Mouse (Mus musculus) left cerebral cortex, adult 8-10 months (tissue): Measurements from ENCODE around the gene Irgq. TPM values are rescaled to one million over a fixed set of nuclear protein-coding genes. Genes with fewer than 3 reads are reported as not detected.
A peak's percentile ranks its signal among the peaks of the same experiment; 100 is the strongest.
"Not testable (repeated sequence)": the region's sequence is repeated elsewhere in the genome, so short reads cannot be mapped to it uniquely, and the experiment has no call there.

ENCODE experiments used
- DNase-seq, 2 experiments: peaks; one replicate each; pipeline ENCODE4 v3.0.0; 2022; ENCODE audit warnings: low spot score in 2 of 2
- total RNA-seq, 4 experiments: library from RNA; stranded (reverse); gene quantifications; 2 replicates each; pipeline ENCODE4 v1.2.4; 2022

Gene Irgq
- total RNA-seq, 4 experiments from 2014 or later: 62.6 to 68.9 (median 66.6) TPM

DNA sequence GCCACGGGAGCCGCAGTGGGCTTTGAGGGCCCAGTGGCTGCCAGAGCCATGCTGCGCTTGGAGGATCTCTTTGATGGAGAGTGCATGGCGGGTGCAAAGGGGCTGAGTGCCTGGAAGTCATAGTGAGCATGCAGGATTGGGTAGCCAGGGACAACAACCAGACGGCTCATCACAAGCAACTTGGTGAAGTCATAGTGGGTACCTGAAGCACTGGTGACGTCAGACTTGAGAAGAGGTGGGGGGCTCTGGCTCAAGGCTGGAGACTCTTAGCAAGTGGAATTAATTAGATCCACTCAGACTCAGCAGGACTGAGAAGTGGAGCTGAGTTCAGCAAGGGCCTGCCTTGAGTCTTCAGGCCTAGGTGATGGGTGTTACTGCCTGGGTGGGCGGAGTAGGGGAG lies 18.1 kb upstream of the Irgq start, which contains the start of gene AC161166.1:
TSS of gene AC161166.1 (minus strand) at position 101 of the 400 bp plus-strand sequence.
- DNase-seq: no peak

DNA sequence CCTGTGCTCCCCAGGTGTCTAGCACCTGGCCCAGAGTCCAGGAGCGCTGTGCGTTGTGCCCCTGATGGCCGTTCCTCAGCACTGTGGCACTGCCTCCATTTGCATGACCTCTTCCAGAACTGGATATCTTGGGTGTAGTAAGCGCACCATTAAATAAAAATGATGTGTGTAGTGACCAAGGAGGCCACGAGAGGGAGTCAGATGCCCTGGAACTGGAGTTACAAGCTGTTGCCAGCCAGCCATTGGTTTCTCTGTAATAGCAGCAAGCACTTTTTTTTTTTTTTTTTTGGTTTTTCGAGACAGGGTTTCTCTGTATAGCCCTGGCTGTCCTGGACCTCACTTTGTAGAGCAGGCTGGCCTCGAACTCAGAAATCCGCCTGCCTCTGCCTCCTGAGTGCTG lies 14.2 kb upstream of the Irgq start:
- DNase-seq: not testable (repeated sequence)

DNA sequence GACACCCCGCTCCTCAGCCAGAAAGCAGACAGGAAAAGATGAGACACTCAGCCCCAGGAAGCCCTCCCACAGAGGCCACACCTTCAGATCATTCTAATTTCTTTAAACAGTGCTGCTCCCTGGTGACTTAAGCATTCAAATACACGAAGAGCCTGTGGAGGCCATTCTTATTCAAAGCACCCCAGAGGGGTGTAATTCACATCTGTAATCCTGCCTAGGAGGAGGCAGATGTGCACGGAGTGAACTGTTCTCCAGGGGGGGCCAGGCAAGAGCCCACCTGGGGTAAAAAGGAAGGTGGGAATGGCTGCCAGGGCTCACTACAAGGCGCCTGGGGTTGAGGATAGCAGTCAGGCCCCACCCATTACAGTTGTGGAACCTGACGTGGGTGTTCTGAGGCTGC lies 13.4 kb upstream of the Irgq start:
- no peak for DNase-seq

DNA sequence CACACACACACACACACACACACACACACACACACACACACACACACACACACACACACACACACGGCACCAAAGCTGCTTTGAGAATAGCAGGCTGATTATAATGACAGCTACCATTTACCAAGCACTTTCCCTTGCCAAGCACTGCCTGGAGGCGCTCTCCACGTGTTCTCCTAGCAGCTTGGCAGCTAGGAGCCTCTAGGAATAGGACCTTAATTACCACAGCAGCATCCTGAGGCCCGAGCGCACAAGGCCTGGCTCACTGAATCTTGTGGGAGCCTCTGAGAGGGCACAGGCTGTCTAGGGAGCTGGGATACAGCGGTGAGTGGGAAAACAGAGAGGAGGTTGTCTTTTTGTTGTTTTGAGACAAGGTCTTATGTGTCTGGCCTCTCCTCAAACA lies 12.8 kb upstream of the Irgq start:
- DNase-seq: peak in 1 of 2 experiments; percentile 79

DNA sequence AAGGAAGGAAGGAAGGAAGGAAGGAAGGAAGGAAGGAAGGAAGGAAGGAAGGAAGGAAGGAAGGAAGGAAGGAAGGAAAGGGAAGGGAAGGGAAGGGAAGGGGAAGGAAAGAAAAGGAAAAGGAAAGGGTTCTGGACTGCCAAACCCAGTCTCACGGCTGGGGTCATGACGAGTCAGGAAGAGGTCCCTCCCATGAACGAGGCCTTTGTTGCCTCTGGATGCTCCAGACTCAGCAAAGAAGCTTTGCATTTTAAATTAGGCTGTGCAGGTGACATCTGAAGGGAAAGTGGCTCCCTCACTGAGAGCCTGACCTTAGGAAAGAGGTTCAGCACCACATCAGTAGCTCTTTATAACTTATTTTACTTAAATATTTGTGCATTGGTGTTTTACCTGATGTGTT lies 11.4 kb upstream of the Irgq start:
- DNase-seq: no peak

DNA sequence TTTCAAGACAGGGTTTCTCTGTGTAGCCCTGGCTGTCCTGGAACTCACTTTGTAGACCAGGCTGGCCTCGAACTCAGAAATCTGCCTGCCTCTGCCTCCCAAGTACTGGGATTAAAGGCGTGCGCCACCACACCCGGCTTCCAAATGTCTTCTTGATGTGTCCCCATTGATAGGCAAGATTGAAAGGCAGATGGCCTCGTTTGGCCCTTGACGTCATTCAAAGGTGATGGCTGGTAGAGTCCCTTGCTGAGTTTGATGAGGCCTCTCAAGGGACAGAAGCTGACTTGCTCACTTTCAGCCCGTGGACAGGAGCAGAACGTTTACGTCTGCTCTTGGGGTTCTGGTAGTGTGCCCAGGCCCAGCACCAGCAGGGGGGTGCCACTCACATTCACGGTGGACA lies 10.4 kb upstream of the Irgq start:
- DNase-seq: not testable (repeated sequence)

DNA sequence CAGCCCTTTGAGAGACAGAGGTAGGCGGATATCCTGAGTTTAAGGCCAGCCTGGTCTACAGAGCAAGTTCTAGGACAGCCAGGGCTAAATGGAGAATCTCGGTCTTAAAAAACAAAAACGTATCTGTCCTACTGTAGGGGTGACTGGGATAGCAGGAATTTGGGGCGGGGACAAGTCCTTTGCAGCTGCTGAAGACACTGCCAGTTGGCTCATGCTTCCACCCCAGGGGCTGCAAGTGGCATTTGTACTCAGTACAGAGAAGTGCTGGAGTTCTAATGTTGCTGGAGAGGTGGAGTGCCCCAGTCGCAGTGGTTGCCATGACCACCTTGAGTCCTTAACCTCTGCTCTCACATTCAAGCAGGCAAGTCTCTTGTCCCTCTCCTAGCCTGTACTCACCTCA lies 7.7 kb upstream of the Irgq start:
- no peak for DNase-seq

DNA sequence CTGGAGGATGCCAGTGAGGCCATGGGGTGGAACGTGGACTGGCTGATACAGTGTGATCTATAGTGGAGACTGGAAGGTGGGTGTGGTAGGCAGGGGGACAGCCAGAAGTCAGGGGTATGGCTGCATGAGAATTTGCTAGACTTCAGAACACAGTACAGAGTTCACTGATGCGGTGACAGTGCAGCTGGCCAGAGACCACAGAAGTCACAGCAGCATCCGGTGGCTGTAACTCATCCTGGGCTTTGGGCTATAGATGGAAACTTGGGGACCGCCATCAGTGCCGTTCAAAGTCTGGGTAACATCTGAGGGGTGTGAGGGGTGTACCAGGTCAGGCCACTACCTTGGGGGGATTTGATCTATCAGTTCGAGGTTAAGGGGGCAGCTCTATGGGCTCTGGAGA lies 6.8 kb upstream of the Irgq start:
- no peak for DNase-seq

DNA sequence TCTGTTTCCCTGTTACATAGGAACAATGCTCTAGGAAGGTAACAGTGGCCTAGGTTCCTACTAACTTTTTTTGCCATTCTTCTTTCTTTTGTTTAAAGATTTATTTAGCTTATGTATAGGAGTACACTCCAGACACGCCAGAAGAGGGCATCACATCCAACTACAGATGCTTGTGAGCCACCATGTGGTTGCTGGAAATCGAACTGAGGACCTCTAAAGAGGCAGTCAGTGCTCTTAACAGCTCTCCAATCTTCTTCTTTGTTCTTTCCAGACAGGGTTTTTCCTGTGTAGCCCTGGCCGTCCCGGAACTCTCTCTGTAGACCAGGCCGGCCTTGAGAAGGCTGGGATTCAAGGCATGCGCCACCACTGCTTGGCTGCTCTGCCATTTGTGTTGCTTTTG lies 5.5 kb upstream of the Irgq start:
- no peak for DNase-seq

DNA sequence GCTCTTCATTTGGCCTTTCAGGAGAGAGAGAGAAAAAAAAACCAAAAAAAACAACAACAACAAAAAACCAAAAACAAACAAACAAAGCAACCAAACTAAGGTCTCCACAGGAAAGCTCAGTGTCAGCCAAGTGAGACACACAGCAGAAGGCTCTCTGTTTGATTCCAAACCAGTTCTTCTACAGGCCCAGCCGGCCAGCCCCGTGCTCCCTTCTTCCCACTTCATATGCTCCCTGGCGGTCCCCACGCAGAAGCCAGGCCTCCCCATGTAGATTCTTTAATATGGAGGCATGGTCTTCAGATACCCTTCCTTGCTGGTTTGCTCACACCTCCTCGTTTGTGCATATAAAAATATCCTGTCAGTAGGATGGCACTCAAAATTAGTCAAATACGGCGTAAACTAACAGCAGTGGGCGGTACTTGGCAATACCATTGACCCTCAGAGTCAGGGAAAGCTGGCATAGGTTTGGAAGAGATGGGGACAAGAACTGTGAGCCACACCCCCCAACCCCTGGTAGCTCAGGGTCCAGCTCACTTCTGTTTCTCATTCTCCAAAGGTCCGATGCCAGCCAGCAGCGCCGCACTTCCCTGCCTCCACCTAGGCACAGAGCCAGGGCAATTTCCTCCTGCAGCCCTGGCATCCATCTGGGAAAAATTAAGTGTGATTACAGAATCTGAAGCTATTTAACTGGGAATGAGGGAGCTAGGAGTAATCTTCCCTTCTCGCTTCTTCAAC lies 4.6 kb upstream of the Irgq start:
- DNase-seq: no peak

DNA sequence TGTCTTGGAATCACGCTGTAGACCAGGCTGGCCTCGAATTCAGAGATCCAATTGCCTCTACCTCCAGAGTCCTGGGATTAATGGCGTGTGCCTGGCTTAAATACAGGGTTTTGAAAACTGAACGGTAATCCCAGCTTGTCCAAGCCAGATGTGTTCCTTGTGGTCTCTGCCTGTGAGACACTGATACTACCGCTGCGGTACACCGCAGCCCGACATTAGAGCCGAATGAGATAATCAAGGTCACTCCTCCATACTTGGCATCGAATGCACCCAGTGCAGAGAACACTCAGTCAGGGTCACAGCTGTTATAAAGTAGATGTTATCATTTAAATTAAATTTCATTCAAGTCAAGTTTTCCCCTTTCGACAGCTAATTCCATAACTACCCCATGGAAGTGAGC lies 1.6 kb upstream of the Irgq start:
- no peak for DNase-seq

DNA sequence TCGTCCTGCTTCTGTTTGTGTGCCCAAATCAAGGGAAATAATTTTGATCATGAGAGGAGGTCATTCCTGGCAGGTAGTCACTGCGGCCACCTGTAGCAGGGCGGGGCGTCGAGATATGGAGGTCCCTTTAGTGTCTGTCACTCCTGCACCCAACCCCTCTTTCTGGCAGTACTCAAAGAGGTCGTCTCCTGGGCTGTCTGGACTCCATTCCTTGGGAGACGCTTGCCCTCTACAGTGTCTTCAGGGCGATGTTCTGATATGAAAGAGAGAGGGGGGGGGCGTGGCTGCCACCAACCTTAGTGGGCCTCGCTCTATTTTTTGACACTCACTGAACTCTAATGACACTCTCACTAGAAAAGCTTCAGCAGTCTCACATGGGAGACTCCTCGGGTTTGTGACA lies 909 bp upstream of the Irgq start:
- DNase-seq: no peak

DNA sequence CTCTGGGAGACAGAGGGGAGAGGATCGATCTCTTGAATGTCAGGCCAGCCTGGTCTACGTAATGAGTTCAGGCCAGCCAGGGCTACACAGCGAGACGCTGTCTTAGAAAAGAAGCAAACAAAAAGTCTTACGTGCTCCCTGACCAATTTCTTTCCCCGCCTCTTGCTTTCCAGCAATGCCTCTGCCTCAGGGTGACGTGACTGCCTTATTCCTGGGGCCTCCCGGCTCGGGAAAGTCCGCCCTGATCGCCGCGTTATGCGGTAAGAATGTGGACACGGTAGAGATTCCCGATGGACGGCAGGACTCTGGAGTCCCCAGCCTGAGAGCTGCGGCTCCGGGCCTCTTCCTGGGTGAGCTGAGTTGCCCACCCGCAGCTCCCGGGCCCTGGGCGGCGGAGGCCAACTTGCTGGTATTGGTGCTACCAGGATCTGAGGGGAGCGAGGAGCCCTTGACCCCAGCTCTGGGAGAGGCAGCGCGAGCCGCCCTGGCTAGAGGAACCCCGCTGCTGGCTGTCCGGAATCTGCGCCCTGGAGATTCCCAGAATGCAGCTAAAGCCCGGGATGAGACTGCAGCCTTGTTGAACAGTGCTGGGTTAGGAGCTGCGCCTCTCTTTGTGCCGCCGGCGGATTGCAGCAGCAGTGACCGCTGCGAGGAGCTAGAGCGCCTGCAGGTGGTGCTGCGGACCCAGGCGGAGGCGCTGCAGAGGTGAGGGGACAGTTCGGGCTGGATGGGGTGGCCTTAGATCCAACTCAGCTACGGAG lies 902 bp downstream of the Irgq start:
- DNase-seq: peak; percentile 51 to 62

DNA sequence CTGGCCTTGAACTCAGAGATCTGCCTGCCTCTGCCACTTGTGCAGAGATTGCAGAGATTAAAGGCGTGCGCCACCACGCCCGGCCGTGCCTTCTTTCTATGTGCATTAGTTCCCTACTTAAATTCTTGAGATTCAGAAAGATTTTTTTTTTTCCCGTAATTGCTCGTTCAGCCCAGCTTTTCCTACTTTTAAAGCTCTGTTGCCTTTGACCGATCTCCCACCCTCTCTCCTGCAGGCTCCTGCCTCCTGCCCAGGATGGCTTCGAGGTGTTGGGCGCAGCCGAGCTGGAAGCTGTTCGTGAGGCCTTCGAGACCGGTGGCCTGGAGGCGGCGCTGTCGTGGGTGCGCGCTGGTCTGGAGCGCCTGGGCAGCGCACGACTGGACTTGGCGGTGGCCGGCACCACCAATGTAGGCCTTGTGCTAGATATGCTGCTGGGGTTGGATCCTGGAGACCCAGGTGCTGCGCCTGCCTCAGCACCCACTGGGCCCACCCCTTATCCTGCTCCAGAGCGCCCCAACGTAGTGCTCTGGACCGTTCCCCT lies 2.6 kb downstream of the Irgq start:
- no peak for DNase-seq

DNA sequence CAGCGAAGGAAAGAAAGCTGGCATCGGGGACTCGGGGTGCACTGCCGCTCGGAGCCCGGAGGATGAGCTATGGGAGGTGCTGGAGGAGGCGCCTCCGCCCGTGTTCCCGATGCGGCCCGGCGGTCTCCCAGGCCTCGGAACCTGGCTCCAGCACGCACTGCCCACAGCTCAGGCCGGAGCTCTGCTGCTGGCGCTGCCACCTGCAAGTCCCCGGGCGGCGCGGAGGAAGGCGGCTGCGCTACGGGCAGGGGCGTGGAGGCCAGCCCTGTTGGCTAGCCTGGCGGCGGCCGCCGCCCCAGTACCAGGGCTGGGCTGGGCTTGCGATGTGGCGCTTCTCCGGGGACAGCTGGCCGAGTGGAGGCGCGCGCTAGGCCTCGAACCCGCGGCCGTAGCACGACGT lies 3.3 kb downstream of the Irgq start:
- no peak for DNase-seq

DNA sequence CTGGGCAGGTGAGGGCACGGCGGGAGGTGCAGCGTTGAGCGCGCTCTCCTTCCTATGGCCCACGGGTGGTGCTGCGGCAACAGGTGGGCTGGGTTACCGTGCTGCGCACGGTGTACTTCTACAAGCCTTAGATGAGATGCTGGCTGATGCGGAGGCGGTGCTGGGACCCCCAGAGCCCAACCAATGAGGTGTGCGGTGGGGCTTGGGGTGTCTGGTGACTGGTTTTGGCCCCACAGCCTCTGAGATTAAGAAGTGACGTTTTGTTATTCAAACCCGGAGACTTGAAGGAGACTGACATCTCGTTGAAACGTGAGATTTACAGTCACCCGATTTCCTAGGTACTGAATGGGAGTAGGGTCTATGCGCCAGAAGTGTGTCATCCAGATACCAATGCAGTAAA lies 3.8 kb downstream of the Irgq start:
- DNase-seq: no peak

DNA sequence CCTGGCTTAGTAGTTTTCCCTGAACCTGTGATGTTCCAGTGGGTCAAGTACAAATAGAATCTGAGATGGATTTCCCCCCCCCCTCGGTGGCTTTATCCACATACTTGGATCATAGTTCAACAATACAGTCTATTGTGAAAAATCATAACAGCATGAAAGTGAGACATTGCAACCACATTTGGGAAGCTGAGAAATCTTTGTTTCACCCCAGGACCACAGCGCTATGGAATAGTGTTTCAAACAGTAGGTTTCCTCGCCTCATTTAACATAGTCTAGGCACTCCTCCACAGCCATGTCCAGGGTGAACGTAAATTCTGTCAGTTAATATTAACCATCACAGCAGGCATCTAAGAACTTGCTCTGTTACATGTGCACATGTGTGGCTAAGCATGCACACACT lies 6.6 kb downstream of the Irgq start:
- DNase-seq: no peak

DNA sequence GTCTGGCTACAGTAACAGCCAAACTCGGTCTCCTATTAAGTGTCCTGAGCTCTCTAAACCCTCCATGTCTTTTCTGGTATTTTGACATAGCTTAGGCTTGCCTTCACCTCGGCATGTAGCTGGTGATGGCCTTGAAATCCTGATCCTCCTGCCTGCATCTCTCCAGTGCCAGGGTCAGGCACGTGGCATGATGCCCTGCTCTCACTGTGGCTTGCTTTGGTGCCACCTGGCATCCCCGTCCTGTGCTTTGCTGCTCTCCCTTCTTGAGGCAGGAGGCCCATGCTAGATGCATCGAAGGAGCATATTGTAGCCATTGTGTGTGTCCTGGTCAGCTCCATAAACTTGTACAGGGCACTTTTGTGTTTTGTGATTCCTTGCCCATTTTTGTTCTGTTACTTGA lies 7.1 kb downstream of the Irgq start:
- no peak for DNase-seq

DNA sequence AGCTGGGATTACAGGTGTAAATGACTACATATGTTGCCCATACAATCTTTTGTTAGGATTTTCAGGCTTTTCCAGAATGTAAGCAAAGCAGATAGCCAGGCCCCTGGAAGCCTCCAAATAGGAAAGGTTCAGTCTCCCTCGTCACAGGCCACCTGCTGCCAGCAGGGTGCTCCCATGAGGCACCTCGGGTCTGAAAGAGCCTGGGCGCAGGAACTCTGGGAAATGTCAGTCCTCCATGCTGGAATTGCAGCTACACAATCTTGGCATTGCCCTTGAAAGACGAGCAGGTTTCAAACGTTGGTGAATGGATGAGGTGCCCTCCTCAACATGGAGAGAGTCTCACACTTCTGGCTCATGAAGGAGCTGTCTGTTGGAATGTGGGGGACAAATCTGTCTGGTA lies 7.7 kb downstream of the Irgq start:
- no peak for DNase-seq

DNA sequence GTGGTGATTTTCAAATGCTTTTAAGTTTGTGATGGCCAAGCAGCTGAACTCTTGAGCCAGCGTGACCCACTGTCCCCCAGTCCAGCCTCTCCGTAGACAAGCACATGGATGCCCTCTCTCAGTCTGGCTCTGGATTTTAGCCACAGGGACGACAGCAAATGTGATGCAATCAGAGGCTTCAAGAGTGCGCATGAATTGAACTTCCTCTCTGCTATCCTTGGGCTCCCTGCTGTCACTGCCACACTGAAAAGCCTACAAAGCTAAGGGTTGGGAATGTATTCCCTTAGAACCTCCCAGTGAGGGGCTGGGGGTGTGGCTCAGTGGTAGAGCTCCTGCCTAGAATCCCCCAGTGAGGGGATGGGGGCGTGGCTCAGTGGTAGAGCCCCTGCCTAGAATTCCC lies 8.2 kb downstream of the Irgq start:
- no peak for DNase-seq

DNA sequence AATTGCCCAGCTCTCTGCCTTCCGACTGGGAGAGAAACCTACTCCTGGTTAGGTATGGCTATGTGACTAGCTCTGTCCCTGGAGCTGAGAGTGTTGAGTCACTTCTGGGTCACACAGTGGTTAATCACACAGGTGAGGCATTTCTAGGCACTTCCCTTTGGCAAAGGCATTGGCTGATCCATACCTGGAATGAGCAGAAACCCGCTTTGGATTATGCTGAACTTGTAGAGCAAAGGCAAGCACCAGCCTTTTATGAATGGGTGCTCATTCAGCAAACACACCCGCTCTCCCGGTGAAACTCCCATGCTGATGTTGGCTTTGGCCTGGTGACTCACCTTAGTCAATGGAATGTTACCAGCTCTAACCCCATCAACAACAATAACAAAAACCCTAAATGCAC lies 9.2 kb downstream of the Irgq start:
- DNase-seq: no peak

DNA sequence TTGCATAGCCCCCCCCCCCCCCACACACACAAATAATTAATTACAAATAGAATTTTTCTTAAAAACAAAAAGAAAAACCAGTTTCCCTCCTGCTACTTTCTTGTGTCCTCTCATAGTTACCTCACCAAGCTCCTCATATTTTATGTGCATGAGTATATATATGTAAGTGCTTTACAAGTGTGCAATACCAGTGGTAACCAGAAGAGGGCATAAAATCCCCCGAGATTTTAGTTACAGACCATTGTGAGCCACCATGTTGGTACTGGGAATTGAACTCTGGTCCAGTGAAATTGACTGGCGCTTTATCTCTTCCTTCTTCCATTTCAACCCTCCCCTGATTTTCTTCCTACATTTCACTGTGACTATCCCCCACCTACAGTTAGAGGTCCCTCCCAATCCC lies 14.0 kb downstream of the Irgq start:
- DNase-seq: no peak

DNA sequence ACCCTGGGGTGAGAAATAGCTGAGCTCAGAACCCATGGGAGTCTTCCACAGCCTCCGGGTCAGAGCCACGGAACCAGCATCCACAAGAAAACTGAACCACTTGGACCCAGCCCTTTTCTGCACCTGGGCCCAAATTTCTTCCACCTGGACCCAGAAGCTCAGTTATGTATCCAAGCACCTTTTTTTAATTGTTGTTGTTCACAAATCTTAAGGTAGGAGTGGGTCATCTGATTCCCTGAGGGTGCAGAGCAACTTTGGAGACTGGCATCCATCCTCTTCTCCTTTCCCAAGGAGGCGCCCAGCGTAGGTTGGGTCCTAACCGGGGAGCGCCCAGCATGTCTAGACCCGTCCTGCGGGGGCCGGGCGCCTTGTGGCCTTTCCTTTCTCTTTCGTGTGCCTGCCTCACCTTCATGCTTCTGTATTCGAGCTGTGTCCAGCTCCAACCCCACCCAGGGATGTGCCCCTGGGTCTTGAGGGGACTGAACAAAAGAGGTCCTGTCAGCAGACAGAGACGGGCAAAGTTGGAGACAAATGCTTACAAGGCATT lies 15.7 kb downstream of the Irgq start, which contains the start of the genes Pinlyp and Xrcc1:
TSS of gene Pinlyp (minus strand) at position 51 of the 547 bp plus-strand sequence.
TSS of gene Xrcc1 (plus strand) at position 222 of the 547 bp plus-strand sequence.
- no peak for DNase-seq
